Mouse (Mus musculus) embryonic stem cell, embryonic (primary cell): Measurements from ENCODE around the gene Erc2.

ENCODE experiments used
- CTCF ChIA-PET, 4 experiments: fragments of 300-600 bp in 2 of 4; fragments of 350-600 bp in 2 of 4; sonication (Branson Sonifier 250); formaldehyde crosslinking; loops; one replicate each; lab custom pipeline; 2022; ENCODE audit warnings: inconsistent platforms in 2 of 4; lab: Charles Lee
- POLR2A ChIA-PET, 4 experiments: fragments of 300-600 bp in 2 of 4; fragments of 350-600 bp in 2 of 4; sonication (Branson Sonifier 250); formaldehyde crosslinking; loops; one replicate each; lab custom pipeline; 2022; ENCODE audit warnings: antibody characterized with exemption in 4 of 4, inconsistent platforms in 1 of 4; lab: Charles Lee

Gene Erc2

DNA sequence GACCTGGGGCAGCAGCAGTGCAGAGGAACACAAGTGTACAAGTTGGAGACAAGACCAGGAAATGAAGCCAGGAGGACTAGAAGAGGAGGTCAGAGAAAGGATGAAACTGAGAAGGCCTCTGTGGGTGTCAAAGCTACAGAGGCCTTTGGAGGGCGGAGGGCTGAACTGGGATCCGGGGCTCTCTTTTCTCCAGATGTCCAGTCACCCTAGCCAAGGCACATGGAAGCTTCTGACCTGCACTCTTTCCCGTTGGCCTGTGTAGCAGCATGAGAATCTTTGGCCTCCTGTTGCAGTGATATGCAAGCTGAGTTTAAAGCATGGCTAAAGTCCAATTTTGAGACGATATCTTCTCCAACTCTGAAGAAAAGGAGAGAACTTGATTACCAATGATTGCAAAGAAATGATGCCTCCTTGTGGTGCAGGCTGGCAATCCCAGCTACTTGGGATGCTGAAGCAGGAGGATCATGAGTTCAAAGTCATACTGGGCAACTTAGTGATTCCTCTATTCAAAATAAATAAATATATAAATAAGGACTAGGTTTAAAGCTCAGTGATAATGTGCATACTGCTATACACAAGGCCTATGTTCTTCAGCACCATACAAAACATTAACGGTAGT is 699.8 kb downstream of the Erc2 start:
- ChIA-PET POLR2A (interaction anchor here in 1 of 4 experiments (0.6 kb wide), 1 partner anchor 18 kb away, joined by 3 read pairs; no protein-coding TSS in a partner anchor), CTCF (no interaction called here)

DNA sequence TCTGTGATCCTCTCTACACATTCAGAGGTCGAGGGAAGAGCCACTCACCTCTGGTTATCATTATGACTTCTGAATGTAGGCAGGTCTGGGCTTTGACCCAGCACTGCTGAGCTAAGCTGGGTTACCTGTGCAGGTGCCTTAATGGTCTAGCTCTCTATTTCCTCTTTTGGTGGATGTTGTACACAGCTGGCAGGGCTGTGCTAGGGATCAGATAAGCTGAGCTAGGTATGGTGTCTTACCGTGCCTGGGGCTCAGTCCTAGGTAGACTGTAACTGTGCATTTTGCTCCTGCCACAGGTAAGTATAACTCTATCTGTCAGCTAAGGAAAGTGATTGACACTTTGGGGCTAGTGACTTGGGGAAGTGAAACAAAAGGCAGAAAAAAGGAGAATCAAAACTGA is 701.0 kb downstream of the Erc2 start:
- CTCF ChIA-PET = no interaction called here
- POLR2A ChIA-PET = no interaction called here

DNA sequence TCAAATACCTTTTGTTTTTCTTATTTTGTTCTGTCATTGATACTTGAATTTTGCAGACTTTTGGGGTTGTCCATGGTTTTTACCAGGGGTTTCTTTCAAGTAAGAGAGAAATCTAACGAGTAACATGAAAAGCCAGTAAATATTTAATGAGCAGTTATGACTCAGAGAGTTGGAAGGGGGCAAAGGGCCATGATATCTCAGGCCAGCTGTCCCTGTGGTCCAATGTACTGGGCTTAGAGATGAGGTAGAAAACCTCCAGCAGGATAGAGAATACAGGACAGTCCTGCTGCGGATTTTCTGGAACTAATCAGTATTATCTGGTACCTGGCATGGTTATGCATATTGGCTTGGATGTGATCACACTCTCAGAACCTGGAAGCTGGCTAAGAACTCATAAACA is 701.5 kb downstream of the Erc2 start:
- CTCF ChIA-PET = no interaction called here
- POLR2A ChIA-PET = no interaction called here

DNA sequence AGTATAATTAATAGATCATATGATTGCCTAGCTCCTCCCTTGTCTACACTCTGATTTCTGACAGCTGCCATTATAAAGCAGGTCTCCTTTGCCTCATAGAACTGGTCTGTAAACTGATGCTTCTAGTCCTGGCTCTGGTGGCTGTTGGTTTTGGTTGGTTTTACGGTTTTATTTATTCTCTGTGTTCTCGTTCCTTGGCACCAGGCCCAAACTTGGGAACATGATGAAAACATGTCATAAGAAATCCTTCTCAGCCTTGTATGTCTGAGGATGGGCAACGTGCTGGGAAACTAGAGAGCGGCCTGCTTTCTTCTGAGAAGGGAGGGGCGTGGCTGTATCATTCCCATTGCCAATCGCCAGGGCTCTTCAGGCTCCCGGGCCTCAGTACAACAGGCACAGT is 704.2 kb downstream of the Erc2 start:
- ChIA-PET POLR2A (no interaction called here), CTCF (no interaction called here)

- ChIA-PET CTCF (no interaction called here), POLR2A (no interaction called here)
These were observed 706.3 kb downstream of the Erc2 start for GRCm38 (mm10) chr14:28328512-28328911.

GRCm38 (mm10) chr14:28331108-28331507 is 708.9 kb downstream of the Erc2 start:
- ChIA-PET POLR2A (interaction anchor here in 2 of 4 experiments (0.5 to 0.7 kb wide), 2 partner anchors 93 to 163 kb away, joined by 3 to 5 read pairs; no protein-coding TSS in a partner anchor), CTCF (no interaction called here)

DNA sequence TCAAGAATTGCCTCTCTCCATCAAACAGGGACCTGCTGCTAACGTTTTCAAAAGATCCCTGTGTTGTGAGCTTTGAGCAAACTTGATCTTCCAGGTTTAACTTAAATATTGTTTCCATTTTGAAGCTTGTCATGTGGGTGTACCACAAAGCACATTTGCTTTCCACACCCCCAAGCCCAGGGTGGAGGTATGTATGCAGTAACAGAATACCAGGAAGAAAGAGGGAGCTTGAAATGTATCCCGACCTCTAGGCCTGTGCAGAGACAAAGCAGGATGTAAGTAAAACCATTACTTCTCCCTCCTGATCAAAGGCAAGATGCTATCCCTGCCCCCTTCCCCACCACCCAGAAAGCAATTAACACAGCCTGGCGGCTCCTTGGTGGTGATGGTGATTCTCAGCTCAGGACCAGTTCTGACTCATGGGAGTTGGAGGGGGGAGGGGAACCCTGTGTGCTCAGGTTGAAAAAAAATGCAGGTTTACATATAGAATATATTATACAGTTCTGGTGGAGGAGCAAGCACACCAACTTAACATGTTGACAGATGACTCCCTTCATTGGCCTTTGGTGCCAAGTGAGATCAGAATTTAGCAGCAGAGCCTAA is 710.2 kb downstream of the Erc2 start:
- ChIA-PET CTCF (no interaction called here), POLR2A (interaction anchor here in 1 of 4 experiments (0.6 kb wide), 1 partner anchor 57 kb away, joined by 3 read pairs; no protein-coding TSS in a partner anchor)

DNA sequence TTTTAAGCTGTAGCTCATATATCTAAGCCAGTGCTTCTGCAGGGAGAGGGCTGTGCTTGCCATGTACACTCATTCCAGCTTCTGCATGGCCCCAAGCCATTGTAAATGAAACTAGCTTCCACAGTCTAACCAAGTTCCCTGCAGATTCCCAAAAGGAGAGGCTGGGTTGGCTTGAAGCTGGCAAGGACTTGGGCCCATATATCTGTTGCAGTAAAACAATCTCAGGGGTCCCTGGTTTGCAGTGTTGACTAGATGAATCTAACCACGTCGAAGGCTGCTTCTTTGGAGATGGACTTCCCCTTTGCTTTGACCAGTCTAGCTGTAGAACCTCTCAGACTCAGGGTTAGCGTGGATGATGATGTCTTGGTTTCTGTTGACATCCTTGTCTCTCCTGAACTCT is 716.9 kb downstream of the Erc2 start:
- POLR2A ChIA-PET = no interaction called here

GRCm38 (mm10) chr14:28349129-28349528 is 726.9 kb downstream of the Erc2 start:
- ChIA-PET CTCF (no interaction called here), POLR2A (no interaction called here)

More for the DNA sequence above, 716.9 kb downstream of the Erc2 start:
- CTCF ChIA-PET = interaction anchor here in 1 of 4 experiments (0.6 kb wide), 1 partner anchor 1035 kb away, joined by 4 read pairs; no protein-coding TSS in a partner anchor

DNA sequence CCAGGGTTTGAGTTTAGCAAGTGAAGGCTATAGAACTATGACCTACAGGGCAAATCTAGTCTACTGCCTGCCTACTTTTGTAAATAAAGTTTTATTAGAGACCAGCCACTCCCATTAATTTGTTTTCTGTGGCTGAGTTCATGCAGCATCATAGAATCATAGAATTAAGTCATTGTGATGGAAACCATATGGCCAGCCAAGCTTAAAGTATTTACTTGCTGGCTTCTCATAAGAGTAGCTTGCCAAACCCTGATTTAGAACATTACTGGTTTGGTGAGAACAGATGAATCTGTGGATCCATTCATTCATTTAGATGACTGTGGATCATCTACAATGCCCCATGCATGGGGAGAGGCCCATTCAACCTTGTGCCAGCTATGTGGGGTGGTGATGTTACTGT is 733.8 kb downstream of the Erc2 start:
- POLR2A ChIA-PET = no interaction called here

GRCm38 (mm10) chr14:28359502-28359901 is 737.3 kb downstream of the Erc2 start:
- CTCF ChIA-PET = no interaction called here
- POLR2A ChIA-PET = no interaction called here

More for the DNA sequence above, 733.8 kb downstream of the Erc2 start:
- CTCF ChIA-PET = no interaction called here

GRCm38 (mm10) chr14:28359983-28360382 is 737.8 kb downstream of the Erc2 start:
- ChIA-PET CTCF (no interaction called here), POLR2A (no interaction called here)

- POLR2A ChIA-PET = no interaction called here
- CTCF ChIA-PET = no interaction called here
These were observed 740.1 kb downstream of the Erc2 start for GRCm38 (mm10) chr14:28362336-28362735.

DNA sequence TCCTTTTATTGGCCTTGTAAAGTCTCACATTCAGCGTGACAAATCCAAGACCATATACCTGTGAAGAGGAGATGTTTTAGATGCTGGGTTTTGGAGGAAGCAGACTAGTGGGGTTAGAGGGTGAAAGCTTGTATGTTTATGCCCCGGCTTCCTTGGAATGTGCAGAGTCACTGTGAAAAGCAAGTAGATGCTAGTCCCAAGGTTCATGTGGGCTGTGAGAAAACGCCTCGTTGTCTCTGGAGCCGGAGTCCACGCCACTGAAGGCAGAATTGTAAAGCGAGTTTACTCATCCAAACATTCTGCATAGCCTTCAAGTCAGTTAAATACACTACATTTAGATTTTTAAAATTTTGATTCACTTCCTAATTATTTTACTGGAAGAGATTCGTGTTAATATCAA is 748.5 kb downstream of the Erc2 start:
- ChIA-PET POLR2A (no interaction called here), CTCF (no interaction called here)

DNA sequence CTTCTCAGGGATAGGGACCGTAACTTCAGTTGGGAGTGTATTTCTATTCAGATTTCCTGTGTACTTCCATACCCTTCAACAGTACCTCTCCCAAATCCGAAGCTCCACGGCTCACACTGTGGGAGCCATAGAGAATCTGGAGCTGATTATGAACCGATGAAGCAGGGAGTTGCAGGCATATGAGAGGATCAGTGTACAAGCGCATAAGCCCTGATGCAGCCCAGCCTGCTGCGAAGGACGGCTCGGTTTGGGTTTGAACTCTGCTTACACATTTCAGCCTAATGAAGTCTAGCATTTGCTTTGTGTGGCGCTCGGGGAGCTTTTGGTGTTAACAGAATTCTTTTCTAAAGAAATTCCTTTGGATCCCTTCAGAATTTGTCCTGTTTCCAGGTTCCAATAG is 749.4 kb downstream of the Erc2 start:
- POLR2A ChIA-PET = no interaction called here
- CTCF ChIA-PET = no interaction called here

DNA sequence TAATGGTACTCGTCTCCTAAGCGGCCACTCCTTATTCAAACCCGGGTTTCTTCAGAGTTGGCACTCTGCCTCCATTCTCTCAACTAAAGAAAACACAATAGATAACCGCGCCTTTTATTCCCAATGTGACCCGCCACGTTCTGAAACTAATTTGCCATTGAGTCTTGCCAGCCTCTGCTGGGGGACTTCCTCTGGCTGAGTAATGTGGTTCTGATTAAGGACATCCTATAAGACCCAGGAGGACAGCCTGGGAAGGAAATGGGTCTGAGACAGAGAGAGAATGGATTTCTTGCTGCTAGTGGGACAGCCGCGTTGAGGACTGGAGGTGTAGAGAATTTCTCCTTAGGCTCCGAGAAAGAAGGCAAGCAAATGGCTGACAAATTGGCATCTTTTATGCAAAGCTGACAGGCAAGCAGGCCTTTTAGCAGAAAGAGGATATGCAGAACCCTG is 753.4 kb downstream of the Erc2 start:
- POLR2A ChIA-PET = interaction anchor here in 1 of 4 experiments (0.7 to 0.8 kb wide), 2 partner anchors 10 to 29 kb away, joined by 4 to 5 read pairs; no protein-coding TSS in a partner anchor
- CTCF ChIA-PET = interaction anchor here in 1 of 4 experiments (0.6 kb wide), 1 partner anchor 61 kb away, joined by 4 read pairs; no protein-coding TSS in a partner anchor

- ChIA-PET POLR2A (no interaction called here), CTCF (no interaction called here)
These were observed 754.1 kb downstream of the Erc2 start for GRCm38 (mm10) chr14:28376208-28376805.

DNA sequence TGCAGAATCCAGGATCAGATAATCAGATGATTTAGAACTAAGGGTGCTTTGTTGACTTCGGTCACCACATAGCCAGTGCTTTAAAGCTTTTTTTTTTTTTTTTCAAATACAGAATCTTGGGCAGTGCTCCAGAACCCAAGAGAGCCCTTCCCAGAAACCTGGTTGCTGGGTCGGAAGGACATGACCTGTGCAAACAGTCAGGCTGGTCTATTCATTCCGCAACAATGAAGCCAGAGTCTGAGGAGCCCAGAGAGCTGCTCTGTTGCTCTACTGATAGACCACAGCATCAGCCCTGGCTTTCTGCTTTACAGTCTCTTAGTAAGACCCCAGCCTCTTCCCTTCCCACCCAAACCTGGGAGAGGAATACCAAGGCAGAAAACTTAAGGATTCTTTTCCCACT is 755.3 kb downstream of the Erc2 start:
- POLR2A ChIA-PET = interaction anchor here in 1 of 4 experiments (0.7 kb wide), 1 partner anchor 69 kb away, joined by 5 read pairs; no protein-coding TSS in a partner anchor
- CTCF ChIA-PET = interaction anchor here in 1 of 4 experiments (0.6 kb wide), 1 partner anchor 245 kb away, joined by 6 read pairs; no protein-coding TSS in a partner anchor

GRCm38 (mm10) chr14:28380129-28380528 is 757.9 kb downstream of the Erc2 start:
- ChIA-PET POLR2A (interaction anchor here in 1 of 4 experiments (1.1 kb wide), 1 partner anchor 109 kb away, joined by 3 read pairs; no protein-coding TSS in a partner anchor), CTCF (no interaction called here)
